Mouse (Mus musculus) adrenal gland, adult 2 months (tissue): ENCODE measurements around the gene Nt5e. TPM values are rescaled to one million over a fixed set of nuclear protein-coding genes. Genes with fewer than 3 reads are reported as not detected.

Source experiments
- DNase-seq: peaks from one replicate; pipeline ENCODE4 v3.0.0; 2021
- polyA plus RNA-seq: library from polyadenylated mRNA; depleted of rRNA; stranded (reverse); fragments of >200 nt; gene quantifications from 2 replicates; pipeline ENCODE4 v1.2.3, GENCODE M21; 2012; rRNA removed
- total RNA-seq, 2 experiments: library from RNA; stranded (reverse); gene quantifications; 2 replicates each; pipeline ENCODE4 v1.2.3; 2021

The Nt5e gene
- total and polyA plus RNA-seq, 3 experiments = 1.6 to 13.6 (median 11.1) TPM

GRCm38 (mm10) chr9:88388826-88389225 lies 61.8 kb downstream of the Nt5e start:
- DNase-seq = no peak

GRCm38 (mm10) chr9:88394852-88395251 lies 67.9 kb downstream of the Nt5e start:
- DNase-seq = no peak

GRCm38 (mm10) chr9:88398461-88398860 lies 71.5 kb downstream of the Nt5e start:
- DNase-seq = no peak

GRCm38 (mm10) chr9:88404088-88404487 lies 77.1 kb downstream of the Nt5e start:
- DNase-seq = peak; percentile 8

GRCm38 (mm10) chr9:88404515-88404914 lies 77.5 kb downstream of the Nt5e start:
- DNase-seq = no peak

- no peak for DNase-seq
Measured at GRCm38 (mm10) chr9:88409978-88410377, 83.0 kb downstream of the Nt5e start.

- DNase-seq = no peak
Measured at GRCm38 (mm10) chr9:88416752-88417151, 89.8 kb downstream of the Nt5e start.

Other genes with a start within 250 kb of the Nt5e start
- 10 to 100 TPM; 49.1 to 57.3 TPM for gene Snx14, start 111.8 kb downstream of the Nt5e start, total RNA-seq
- 24.9 and 28.1 TPM in 2 replicates for gene Snx14, start 111.8 kb downstream of the Nt5e start, polyA plus RNA-seq
- 1 to 10 TPM in 1 of 2 experiments, not detected in 1; 2.1 TPM for gene Gm20537, start 129.4 kb downstream of the Nt5e start, total RNA-seq
- not detected in 2 replicates for gene Gm20537, start 129.4 kb downstream of the Nt5e start, polyA plus RNA-seq
- gene Syncrip, start 155.4 kb downstream of the Nt5e start, total RNA-seq = 10 to 100 TPM; 67.6 to 69.1 TPM
- gene Syncrip, start 155.4 kb downstream of the Nt5e start, polyA plus RNA-seq = 3.1 and 4.5 TPM in 2 replicates
- gene Zfp949, start 220.8 kb downstream of the Nt5e start, total RNA-seq = 10 to 100 TPM in 1 of 2 experiments, 1 to 10 TPM in 1; 9.1 to 10.9 TPM
- gene Zfp949, start 220.8 kb downstream of the Nt5e start, polyA plus RNA-seq = 0.95 and 1.4 TPM in 2 replicates